Mouse (Mus musculus) intestine, embryonic 15.5 days (tissue): ENCODE measurements at regions not wholly inside any gene's neighbourhood (a gene's known extent, or its start where the extent isn't known, plus 50 kb on each side); places are given as distances from the start of the nearest gene placed in this dataset.

Source experiments
- ATAC-seq: fragments of 200-750 bp; cut with Nextera tagmentation; 2 replicates; pipeline ENCODE4 v1.8.0; 2017; ENCODE audit warnings: moderate TSS enrichment, moderate library complexity
- H3K27ac ChIP-seq: fragments of 300-500 bp; sonication (generic); 2 replicates; pipeline ENCODE4 v1.5.1; 2015; ENCODE audit warnings: mild to moderate bottlenecking, inconsistent platforms
- H3K27me3 ChIP-seq: fragments of 300-500 bp; sonication (generic); replicated peaks from 2 replicates; pipeline ENCODE4 v1.6.1; 2015; ENCODE audit warnings: inconsistent platforms
- H3K36me3 ChIP-seq: fragments of 300-500 bp; sonication (generic); 2 replicates; pipeline ENCODE4 v1.6.1; 2015; ENCODE audit warnings: inconsistent platforms
- H3K4me1 ChIP-seq: fragments of 300-500 bp; sonication (generic); replicated peaks from 2 replicates; pipeline ENCODE4 v1.6.1; 2015; ENCODE audit warnings: inconsistent platforms
- H3K4me2 ChIP-seq: fragments of 300-500 bp; sonication (generic); replicated peaks from 2 replicates; pipeline ENCODE4 v1.6.1; 2015; ENCODE audit warnings: mild to moderate bottlenecking, inconsistent platforms
- H3K4me3 ChIP-seq: fragments of 300-500 bp; sonication (generic); replicated peaks from 2 replicates; pipeline ENCODE4 v1.5.1; 2015; ENCODE audit warnings: inconsistent platforms
- H3K9ac ChIP-seq: fragments of 300-500 bp; sonication (generic); 2 replicates; pipeline ENCODE4 v1.6.1; 2015; ENCODE audit warnings: inconsistent platforms
- H3K9me3 ChIP-seq: fragments of 300-500 bp; sonication (generic); 2 replicates; pipeline ENCODE4 v1.6.1; 2016; ENCODE audit warnings: inconsistent platforms
- WGBS: fragments of 180-500 bp; shearing (Covaris S2); methylation state at CpG from one replicate; pipeline ENCODE4 v1.1.7; 2015; 5-methylcytosine and 5-hydroxymethylcytosine counted together

DNA sequence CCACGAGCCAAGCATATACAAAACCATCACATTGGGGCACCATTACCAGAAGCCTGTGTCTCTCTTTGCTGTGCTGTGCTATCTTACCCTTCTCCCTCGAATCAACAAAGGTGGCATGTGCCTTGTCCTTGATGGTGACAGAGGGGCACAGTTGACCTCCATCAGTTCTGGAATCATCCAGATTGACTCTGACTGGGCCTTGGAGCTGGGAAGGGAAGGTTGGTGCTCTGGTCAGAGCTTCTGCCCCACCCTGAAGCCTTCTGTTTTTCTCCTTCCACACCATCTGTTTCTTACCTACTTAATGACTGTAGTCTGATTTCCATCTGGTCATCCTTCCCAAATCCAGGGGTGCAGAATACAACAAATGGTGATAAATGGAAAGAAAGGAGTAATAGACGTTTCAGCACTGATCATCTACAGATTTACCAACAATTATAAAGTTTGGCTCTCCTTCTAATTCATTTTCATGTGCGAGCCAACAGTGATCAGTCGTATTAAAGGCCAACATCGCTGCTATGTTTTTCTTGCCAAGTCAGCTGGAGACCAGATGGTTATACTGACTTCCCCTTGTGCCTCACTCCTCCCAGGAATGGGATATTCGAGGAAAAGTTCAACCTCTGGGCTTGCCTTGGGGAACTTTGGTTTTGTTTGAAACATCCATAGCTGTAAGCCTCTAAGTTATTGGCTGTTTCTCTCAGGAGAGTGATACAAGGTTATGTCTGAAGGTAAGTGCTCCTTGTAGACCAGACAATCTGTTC, 55.1 kb upstream of the Kcnj15 start:
- no peak for ATAC-seq
- Histone ChIP-seq H3K4me2 (no peak overlapping the region), H3K27me3 (no peaks in the 10 kb centered on the region), H3K9me3 (no peaks in the 10 kb centered on the region), H3K4me3 (no peak overlapping the region), H3K9ac (no peak overlapping the region), H3K4me1 (no peaks in the 10 kb centered on the region), H3K36me3 (no peaks in the 10 kb centered on the region), H3K27ac (no peak overlapping the region)
- WGBS, result 63% methylated on average over 7 of the region's 7 CpGs

- Histone ChIP-seq H3K36me3 (no peaks in the 10 kb centered on the region), H3K9ac (no peak overlapping the region), H3K4me2 (no peak overlapping the region), H3K27ac (no peak overlapping the region), H3K9me3 (no peaks in the 10 kb centered on the region), H3K4me3 (no peak overlapping the region), H3K4me1 (no peaks in the 10 kb centered on the region), H3K27me3 (no peaks in the 10 kb centered on the region)
- 87% methylated on average over 3 of the region's 3 CpGs for WGBS
- no peak for ATAC-seq
These were observed 54.3 kb upstream of the Kcnj15 start for GRCm38 (mm10) chr16:95203026-95203425.

- no peak overlapping the region for H3K4me3 ChIP-seq
- H3K4me1 ChIP-seq, result no peaks in the 10 kb centered on the region
- H3K9ac ChIP-seq, result no peak overlapping the region
- H3K27me3 ChIP-seq, result no peaks in the 10 kb centered on the region
- WGBS, result 85% methylated on average over 3 of the region's 3 CpGs
- no peak for ATAC-seq
- no peaks in the 10 kb centered on the region for H3K36me3 ChIP-seq
- no peaks in the 10 kb centered on the region for H3K9me3 ChIP-seq
- no peak overlapping the region for H3K4me2 ChIP-seq
- H3K27ac ChIP-seq, result no peak overlapping the region
These were observed 53.6 kb upstream of the Kcnj15 start for GRCm38 (mm10) chr16:95203790-95204189.

DNA sequence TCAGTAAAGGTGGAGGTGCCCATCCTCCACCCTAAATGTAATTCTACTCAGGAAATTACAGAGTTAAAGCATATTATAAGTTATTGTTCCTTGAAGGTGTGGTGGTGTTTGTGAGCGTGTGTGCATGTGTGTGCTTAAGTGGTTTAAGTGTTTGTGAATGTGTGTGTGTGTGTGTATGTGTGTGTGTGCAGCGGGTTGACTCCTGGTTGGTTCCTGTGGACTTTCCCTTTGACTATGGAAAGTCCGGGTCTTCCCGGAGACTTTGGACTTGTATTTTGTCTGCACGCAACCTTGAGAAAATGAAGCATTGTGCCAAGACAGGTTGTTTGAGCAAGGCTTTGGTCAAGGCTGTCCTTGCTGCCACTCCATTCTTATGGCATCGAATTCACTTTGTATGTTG, 52.9 kb upstream of the Kcnj15 start:
- Histone ChIP-seq H3K9me3 (no peaks in the 10 kb centered on the region), H3K27ac (no peak overlapping the region), H3K27me3 (no peaks in the 10 kb centered on the region), H3K4me1 (no peaks in the 10 kb centered on the region), H3K9ac (no peak overlapping the region), H3K4me3 (no peak overlapping the region), H3K36me3 (no peaks in the 10 kb centered on the region), H3K4me2 (no peak overlapping the region)
- 93% methylated on average over 6 of the region's 6 CpGs for WGBS
- no peak for ATAC-seq

DNA sequence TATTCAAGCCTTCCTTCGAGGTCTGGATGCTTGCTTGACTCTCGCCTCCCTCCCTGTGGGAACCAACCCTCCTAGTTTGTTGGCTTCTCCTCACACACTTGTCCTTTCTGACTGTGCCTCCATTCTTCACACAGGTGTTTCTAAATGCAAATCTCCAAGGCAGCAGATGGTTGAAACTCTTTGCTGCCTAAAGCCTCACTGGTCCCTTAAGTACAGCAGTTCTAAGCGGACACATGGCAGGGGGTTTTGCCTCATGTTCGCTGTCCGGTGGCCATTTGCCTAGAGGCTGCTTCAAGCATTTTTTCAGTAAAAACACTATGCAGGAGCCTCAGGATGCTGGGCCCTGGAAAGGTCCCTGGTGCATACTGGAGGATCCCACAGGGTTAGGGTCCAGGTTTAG, 50.9 kb upstream of the Kcnj15 start:
- no peaks in the 10 kb centered on the region for H3K27me3 ChIP-seq
- no peak overlapping the region for H3K4me2 ChIP-seq
- H3K9me3 ChIP-seq, result no peaks in the 10 kb centered on the region
- no peaks in the 10 kb centered on the region for H3K36me3 ChIP-seq
- no peak overlapping the region for H3K4me3 ChIP-seq
- 88% methylated on average over 5 of the region's 5 CpGs for WGBS
- ATAC-seq, result no peak
- H3K9ac ChIP-seq, result no peak overlapping the region
- H3K27ac ChIP-seq, result no peak overlapping the region
- H3K4me1 ChIP-seq, result no peaks in the 10 kb centered on the region

DNA sequence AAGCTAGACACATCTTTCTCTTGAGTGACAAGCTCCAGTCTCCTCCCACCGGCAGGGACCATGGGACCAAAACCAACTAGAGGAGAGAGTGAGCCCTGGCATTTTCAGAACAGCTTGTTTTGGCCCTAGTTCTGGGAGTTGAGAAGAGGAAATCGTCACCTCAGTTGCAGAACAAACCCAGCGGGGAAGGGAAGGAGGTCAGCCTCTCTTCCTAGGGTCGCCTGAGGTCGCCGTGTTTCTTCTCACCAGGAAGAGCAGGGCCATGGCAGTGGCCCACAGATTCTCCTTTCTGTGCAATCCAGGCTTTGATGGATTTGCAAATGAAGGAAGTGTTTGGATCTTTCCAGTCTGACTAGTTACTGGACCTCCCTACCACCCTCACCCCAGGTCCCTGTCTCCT, 49.8 kb upstream of the Kcnj15 start:
- Histone ChIP-seq H3K4me3 (no peak overlapping the region), H3K9ac (no peak overlapping the region), H3K4me1 (no peaks in the 10 kb centered on the region), H3K27ac (no peak overlapping the region), H3K4me2 (no peak overlapping the region), H3K27me3 (no peaks in the 10 kb centered on the region), H3K9me3 (no peaks in the 10 kb centered on the region), H3K36me3 (no peaks in the 10 kb centered on the region)
- WGBS, result 77% methylated on average over 6 of the region's 6 CpGs
- ATAC-seq, result no peak
